Comparison of ENCODE assay signal across 8 mouse cellular contexts in genomic region chr11:115358468-115358867, GRCm38 (mm10). TPM values are rescaled to one million over a fixed set of nuclear protein-coding genes. Genes with fewer than 3 reads are reported as not detected.
DNase-seq lines count a peak whose midpoint lies in the region; ATAC-seq and TF ChIP-seq lines count a peak whose summit lies in the region.

No protein-coding gene starts in this region.

- no peaks in the 10 kb centered on the region for H3K27me3 ChIP-seq in kidney, adult 2 months (replicated peaks; ENCODE audit: control insufficient read depth, insufficient read depth, low read length)
- peaks cover 6% of the 10 kb centered on the region; the same call in 1 of the 2 replicates for H3K27me3 ChIP-seq in neural tube, embryonic 15.5 days (replicated peaks)

- H3K4me1 ChIP-seq in kidney, adult 2 months (ENCODE audit: control insufficient read depth, insufficient read depth, low read length) = peaks cover 3% of the 10 kb centered on the region; the same call in 1 of the 2 replicates
- peaks cover 18% of the 10 kb centered on the region for H3K4me1 ChIP-seq in neural tube, embryonic 15.5 days

- H3K36me3 ChIP-seq in kidney, adult 2 months (ENCODE audit: control insufficient read depth, insufficient read depth, low read length) = no peaks in the 10 kb centered on the region
- peaks cover 21% of the 10 kb centered on the region for H3K36me3 ChIP-seq in neural tube, embryonic 15.5 days

- no peak overlapping the region for H3K27ac ChIP-seq in kidney, adult 2 months (ENCODE audit: insufficient read depth, low read depth, low read length)
- peak overlapping the region; percentile 63 for H3K27ac ChIP-seq in neural tube, embryonic 15.5 days (replicated peaks)

- peak; percentile 51 to 66 for DNase-seq in urinary bladder, adult 18-20 months (ENCODE audit: low spot score in 2 of 2)
- no peak for DNase-seq in urinary bladder, postnatal 10 days (ENCODE audit: low spot score)
- DNase-seq in cerebellum, postnatal 14 days = peak; percentile 88 to 92
- peak; percentile 36 to 38 for DNase-seq in gastrocnemius, adult 8-10 months (ENCODE audit: low spot score in 2 of 2)
- DNase-seq in kidney, adult 2 months = peak; percentile 84
- peak; percentile 65 to 77 for DNase-seq in lung, adult 18-20 months
- peak; percentile 84 for DNase-seq in thymus, postnatal 14 days

- TF ChIP-seq POLR2A in kidney, adult 2 months (IDR thresholded peaks at IDR 0.05; ENCODE audit: low read depth, low read length) = no peak

- no peak overlapping the region for H3K4me2 ChIP-seq in neural tube, embryonic 15.5 days

- peak; percentile 47 for TF ChIP-seq CTCF in kidney, adult 2 months (conservative IDR thresholded peaks at IDR 0.05; ENCODE audit: insufficient read depth, insufficient read length, low read depth, low read length)

- no peaks in the 10 kb centered on the region for H3K9me3 ChIP-seq in neural tube, embryonic 15.5 days (replicated peaks)

- 12% methylated on average over 5 of the region's 5 CpGs for WGBS in kidney, adult 2 months
- WGBS in neural tube, embryonic 15.5 days = 17% methylated on average over 5 of the region's 5 CpGs

- ATAC-seq in neural tube, embryonic 15.5 days (ENCODE audit: low FRiP score) = peak; percentile 45; the same call in 1 of the 2 replicates

- H3K9ac ChIP-seq in neural tube, embryonic 15.5 days (replicated peaks) = 0 out of 2 replicates have a peak overlapping the region, but pooled peaks have one; percentile 7

- no peak overlapping the region for H3K4me3 ChIP-seq in kidney, adult 2 months (ENCODE audit: insufficient read depth, low read depth, low read length)
- H3K4me3 ChIP-seq in neural tube, embryonic 15.5 days (replicated peaks) = no peak overlapping the region

RNA-seq across cellular contexts. Expression of gene Hid1, which starts 9.1 kb away (rescaled TPM):
- total RNA-seq in gastrocnemius, adult 8-10 months (2022) = 1 to 10 TPM in 2 of 4 experiments, under 1 TPM in 2; 0.68 to 2.7 (median 1.2) TPM
- polyA plus RNA-seq in kidney, adult 2 months (2012; rRNA removed) = 5.4 and 6.1 TPM in 2 replicates
- polyA plus RNA-seq in neural tube, embryonic 15.5 days (2015; fragmentation: Nextera tagmentation; extraction: Ambion mirVana) = 49.5 and 55.6 TPM in 2 replicates

RNA-seq across cellular contexts. Expression of gene Cdr2l, which starts 23.2 kb away (rescaled TPM):
- 1 to 10 TPM in 3 of 4 experiments, under 1 TPM in 1; 0.77 to 1.6 (median 1.1) TPM for total RNA-seq in gastrocnemius, adult 8-10 months (2022)
- 5.3 and 5.6 TPM in 2 replicates for polyA plus RNA-seq in kidney, adult 2 months (2012; rRNA removed)
- 21.5 and 23.9 TPM in 2 replicates for polyA plus RNA-seq in neural tube, embryonic 15.5 days (2015; fragmentation: Nextera tagmentation; extraction: Ambion mirVana)

RNA-seq across cellular contexts. Expression of gene Otop3, which starts 23.9 kb away (rescaled TPM):
- total RNA-seq in gastrocnemius, adult 8-10 months (2022) = not detected
- polyA plus RNA-seq in kidney, adult 2 months (2012; rRNA removed) = 0.07 and 0.13 TPM in 2 replicates
- polyA plus RNA-seq in neural tube, embryonic 15.5 days (2015; fragmentation: Nextera tagmentation; extraction: Ambion mirVana) = 2.5 and 2.6 TPM in 2 replicates

RNA-seq across cellular contexts. Expression of gene Ush1g, which starts 36.6 kb away (rescaled TPM):
- under 1 TPM; 0.15 to 0.34 (median 0.24) TPM for total RNA-seq in gastrocnemius, adult 8-10 months (2022)
- polyA plus RNA-seq in kidney, adult 2 months (2012; rRNA removed) = 0.04 and 0.05 TPM in 2 replicates
- 0.09 and 0.14 TPM in 2 replicates for polyA plus RNA-seq in neural tube, embryonic 15.5 days (2015; fragmentation: Nextera tagmentation; extraction: Ambion mirVana)

RNA-seq across cellular contexts. Expression of gene Mrpl58, which starts 45.1 kb away (rescaled TPM):
- 10 to 100 TPM; 79.1 to 92.9 (median 87.4) TPM for total RNA-seq in gastrocnemius, adult 8-10 months (2022)
- 145 and 146 TPM in 2 replicates for polyA plus RNA-seq in kidney, adult 2 months (2012; rRNA removed)
- 175 and 183 TPM in 2 replicates for polyA plus RNA-seq in neural tube, embryonic 15.5 days (2015; fragmentation: Nextera tagmentation; extraction: Ambion mirVana)
